Mouse (Mus musculus) retina, postnatal 7 days (tissue): ENCODE data around the gene Kirrel3.
A peak's percentile ranks its signal among the peaks of the same experiment; 100 is the strongest.

Experiments
- DNase-seq: peaks from one replicate; pipeline ENCODE4 v3.0.0-alpha.2; 2012; ENCODE audit warnings: low read depth, low spot score

Gene Kirrel3

DNA sequence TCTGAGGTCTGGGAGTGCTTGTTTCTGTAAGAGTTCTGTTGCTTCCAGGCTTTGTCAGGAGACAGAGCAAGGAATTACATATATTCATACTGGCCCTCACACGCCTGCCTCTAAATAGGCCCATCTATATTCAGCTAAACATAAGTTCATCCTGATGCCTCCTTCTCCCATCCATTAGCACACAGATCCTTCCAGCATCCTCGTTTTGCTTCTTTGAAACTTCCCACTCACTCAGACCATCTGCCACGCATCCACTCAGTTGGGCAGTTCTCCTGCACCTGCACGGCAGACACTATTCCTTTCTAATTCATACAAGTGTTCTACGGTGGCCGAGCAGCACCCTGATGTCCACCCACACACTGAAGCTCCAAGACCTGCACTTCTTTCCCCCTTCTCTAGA, 201.1 kb downstream of the Kirrel3 start:
- no peak for DNase-seq

DNA sequence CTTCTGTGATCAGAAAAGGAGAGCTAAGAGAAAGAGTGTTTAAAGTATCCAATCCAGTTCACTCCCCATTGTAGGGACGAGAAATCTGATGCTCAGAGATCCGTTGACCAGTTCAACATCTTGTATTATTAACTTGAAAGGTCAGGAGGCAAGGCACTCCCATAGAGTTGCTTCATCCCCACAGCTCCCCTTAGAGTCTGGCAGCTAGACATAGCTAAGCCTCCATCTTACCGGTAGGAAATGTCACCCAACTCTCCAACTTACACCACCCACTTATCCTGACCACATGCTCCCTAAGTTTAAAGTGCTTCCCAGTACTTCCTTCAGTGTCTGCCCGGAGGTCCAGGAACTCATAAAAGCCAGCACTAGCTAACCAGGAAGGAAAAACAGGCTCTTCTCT, 202.7 kb downstream of the Kirrel3 start:
- DNase-seq: no peak

DNA sequence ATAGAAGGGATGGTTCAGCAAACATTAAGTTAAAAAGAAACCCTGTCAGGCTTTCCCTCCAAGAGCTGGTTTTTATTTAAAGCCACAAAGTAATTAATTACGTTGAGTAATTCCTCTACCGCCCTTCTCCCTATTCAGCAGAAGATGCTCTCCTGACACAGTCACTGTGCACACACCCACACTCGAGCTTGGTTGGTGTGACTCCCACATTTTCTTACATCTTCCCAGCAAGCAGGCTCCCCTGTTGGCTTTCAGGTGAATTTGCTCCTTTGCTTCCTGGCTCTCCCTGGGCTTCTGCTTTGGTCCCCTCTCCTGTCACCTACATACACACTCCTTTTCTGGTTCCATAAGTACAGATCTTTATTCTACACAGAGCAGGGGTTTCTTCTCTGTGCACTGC, 203.7 kb downstream of the Kirrel3 start:
- DNase-seq: no peak

DNA sequence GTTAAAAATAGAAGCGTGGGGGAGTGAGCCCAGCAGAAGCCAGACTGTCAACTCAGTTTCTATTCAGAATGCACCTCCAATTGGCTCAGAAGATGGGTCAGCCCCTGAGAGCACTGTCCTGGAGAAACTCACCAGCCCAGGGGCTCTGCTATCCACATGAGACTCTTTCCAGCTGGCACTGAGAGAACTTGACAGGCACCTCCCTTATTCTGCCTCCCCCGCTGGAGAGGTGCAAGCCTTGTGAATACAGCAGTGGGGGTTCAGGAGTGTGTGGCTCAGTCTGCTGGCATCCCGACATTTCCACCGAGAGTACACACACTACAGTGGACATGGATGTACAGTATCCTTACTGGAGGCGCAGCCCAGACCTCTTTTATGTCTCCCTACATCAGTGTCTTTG, 210.0 kb downstream of the Kirrel3 start:
- DNase-seq: no peak

DNA sequence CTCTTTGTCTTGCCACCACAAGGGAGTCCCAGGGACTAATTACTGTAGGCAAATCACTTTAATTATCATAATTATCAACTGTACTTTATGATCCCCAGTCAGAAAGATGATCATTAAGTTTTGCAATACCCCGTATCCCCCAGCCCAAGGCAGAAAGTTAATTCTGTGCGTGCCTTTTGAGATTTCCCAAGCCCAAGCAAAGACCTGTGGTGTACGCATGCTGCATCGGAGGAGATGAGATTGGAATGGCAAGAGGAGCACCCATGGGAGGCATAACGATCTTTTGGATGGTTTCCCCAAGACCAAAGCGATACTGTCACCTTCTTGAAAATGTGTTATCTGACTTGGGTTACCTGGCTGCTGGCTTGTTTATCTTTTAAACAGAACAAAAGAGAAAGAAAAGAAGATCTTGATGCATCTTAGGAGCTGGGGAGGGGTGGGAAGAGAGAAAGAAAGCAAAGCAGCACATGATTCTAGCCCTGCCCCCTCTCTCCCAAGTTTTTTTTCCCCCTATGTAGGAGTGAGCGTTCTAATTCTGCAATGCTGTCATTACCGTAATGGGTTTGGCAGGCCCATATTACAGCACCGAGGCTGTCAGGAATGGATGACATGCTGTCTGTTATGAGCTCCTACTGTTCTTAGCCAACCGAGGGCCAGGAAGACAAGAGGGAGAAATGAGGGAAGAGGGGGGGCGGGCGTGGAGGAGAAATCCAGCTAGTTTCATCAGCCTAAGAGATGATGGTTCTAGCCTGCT, 218.0 kb downstream of the Kirrel3 start:
- DNase-seq: no peak

DNA sequence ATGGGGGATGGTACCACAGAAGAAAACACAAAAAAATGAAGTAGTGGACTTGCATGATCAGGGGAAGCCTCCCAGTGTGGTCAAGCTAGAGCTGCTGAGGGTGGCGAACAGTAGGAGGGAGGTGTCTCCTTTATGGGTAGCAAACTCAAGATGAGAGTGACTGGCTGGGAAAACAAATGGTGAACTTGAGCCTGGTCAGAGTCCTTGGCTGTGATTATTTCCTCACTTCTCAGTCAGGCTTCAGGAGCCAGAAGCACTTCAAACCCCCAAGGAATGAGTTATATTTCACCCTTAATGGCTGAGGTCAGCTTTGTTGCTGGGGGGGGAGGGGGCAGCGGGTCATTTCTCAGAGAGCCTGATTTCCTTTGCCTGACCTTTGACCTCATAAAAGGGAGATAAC, 218.7 kb downstream of the Kirrel3 start:
- DNase-seq: no peak

DNA sequence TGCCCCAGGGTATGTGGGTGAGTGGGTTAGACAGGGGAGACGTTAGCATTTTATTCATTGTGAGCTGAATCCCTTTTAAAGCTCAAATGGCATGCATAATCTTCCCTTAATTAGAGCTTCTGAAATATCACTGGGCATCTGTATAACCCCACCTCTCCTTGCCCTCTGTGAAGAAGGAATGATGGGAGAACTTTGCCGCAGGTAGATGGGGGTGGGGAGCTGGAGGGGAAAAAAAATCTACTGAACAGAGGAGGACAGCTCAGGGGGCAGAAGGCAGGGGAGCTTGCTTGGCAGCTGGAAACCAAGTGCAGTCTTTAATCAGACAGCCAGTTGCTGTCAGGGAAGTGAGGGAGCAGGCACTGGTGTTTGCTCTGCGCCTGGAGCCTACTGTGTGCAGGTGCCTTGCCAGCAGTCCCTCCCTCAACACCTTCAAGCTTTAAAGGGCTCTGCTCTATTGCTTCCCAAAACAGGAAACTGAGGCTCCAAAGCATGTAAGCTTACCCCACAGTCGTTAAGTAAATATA, 220.7 kb downstream of the Kirrel3 start:
- no peak for DNase-seq

DNA sequence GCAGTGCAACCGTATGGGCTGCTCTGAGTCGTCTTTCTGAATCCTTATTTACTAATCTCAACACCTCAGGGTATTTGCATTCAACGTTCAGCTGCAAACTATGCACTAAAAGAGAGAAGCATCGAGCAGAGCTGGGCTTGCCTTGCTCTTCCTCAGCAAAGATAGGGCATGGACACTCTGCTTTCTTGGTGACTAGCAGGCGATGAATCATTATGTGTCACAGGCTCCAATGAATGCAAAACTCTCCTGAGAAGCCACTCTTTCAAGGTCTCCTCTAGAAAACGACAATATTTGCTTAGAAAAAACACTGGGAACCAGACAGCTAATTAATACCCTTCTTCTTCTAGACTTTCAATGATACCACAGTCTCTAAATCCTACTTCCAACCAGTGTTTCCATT, 223.0 kb downstream of the Kirrel3 start:
- no peak for DNase-seq

DNA sequence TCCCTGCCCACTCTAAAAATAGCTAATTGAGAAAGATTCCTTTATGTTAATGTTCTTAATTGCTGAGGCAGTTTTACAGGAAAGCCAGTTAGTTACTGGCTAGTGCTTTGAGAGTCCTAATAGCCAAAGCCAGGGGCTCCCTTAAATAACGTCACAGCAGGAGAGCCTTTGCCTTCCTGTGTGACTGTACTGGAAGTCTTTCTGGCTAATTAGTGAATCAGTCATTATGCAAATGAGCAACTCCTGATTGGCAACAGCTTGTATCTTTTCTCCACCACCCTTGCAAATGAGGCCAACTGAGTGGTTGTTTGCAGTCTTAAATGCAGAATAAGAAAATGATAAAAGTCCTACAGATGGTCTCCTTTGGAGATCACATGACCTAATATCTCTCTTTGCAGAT, 226.3 kb downstream of the Kirrel3 start:
- no peak for DNase-seq

DNA sequence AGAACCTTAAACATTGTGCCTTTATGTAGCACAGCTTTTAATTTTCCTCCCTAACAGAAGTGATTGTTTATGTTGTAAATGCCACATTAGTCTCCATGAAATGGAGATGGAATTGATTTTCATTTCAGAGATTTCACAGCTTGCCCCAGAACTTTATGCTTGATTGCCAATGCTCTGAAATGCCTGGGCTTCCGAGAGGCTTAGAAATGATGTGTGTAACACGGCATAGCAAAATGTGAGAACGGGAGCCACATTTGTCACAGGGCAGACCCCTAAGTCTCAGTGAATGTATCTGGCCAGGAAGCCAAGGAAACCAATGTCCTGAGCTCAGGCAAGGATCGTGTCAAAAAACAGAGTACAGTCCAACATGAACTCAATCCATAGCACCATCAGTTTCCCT, 227.3 kb downstream of the Kirrel3 start:
- no peak for DNase-seq

DNA sequence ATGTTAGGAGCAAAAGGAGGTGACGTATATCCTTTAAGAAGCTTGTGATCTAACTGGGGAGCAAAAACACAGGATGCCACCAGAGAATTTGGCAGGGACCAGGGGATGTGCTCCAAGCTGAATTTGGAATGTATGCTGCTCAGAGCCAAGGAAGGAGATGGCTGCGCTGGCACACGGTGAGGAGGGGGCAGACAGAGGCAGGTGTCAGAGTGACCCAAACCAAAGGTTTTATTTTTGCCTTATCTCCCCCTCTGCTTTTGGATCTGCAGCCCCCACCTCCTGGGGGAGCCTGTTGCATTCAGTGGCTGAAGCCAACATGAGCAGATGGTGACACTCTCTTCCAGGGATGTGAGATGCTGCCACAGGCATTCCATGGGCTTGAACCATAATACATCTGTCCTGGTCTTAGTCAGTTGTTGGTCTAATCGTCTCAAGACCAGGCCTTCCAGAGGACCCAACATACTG, 227.8 kb downstream of the Kirrel3 start:
- no peak for DNase-seq

DNA sequence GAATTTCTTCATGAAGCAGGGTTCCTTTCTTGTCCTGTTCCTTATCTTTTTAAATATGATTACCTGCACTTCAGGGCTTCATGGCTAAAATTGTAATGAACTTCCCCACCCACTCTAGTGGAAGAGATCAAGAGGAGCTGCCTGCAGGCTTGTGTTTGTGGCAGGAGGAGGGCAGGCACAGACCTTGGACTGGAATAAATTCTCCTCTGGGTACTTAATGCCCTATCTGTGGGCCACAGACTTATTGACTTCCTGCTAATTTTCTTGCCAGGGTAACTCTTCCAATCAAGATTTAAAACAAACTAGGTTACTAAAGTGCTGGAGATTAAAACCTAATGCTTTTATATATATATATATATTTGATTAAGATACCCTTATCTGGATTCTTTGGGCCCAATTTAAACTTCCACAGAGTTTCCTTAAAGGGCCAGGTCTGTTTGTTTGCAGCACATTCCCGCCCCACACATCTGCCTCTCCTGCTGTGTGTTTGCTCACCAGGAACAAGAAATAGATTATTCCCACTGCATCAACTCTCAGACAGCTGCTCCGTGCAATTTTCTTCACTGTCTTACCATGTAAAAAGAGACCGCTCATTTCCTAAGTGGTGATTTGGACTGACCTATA, 229.4 kb downstream of the Kirrel3 start:
- DNase-seq: no peak

DNA sequence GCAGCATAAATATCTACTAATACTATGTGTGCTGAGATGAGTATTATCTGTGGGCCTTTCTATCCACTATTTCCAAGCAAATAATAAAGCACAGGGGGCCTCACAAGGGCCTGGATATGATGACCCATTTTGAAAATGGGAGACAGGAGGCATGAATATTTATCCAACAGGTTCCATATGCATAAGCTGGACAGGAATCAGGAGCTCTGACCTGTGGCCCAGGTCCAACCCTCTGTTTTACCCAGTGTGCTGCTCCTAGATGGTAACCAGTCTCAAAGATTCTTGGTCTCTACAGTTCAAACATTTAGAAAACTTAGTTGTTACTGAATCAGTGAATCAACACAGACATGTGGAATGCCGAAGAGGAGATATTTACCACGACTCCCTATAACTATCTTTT, 230.8 kb downstream of the Kirrel3 start:
- no peak for DNase-seq

DNA sequence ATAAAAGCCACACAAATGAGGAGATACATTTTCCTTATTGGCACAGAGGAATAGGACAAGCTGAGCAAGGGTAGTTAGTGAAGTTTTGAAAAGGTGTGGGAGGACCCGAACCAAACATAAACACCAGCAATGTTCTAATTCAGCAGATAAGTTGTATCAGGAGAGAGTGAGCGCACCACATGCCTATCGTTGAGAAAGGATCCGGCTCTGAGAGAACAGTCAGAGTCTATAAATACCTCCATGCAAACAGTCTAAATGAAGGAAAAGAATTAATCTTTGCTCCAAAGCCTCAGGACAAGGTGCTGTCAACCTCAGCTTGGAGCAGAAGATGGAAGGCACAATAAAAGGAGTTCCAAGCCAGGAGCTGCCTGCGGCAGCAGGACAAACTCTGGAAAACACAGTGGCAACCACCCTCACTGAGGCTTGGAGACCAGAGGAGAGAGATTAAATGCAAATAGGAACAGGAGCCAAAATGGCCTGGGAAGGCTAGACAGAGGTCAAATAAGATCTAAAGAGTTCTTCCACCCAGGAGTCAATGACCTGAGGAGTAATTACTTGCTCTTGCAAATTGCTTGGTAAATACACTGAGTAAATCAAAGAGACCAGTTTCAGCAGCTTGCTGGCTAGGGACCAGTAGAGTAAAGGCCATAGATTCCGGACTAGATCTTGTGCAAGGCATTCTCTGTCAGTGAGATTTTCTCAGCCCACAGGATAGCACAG, 235.9 kb downstream of the Kirrel3 start:
- no peak for DNase-seq

DNA sequence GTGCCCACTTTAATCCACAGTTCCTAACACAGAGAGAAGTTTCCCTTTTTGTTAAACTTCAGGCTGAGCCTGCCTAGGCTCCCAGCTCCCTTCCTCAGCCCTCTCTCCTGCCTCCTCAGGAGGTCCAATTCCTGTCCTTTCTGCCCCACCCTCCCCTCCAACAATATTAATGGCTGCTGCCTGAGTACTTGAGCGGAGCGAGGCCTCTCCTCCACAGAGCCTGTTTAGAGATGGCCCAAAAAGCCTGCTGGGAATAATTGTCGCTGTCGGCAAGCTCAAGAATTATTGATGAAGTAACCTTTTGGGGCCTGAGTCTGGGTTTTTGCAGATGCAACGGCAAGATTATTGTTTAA, 236.5 kb downstream of the Kirrel3 start:
- no peak for DNase-seq

DNA sequence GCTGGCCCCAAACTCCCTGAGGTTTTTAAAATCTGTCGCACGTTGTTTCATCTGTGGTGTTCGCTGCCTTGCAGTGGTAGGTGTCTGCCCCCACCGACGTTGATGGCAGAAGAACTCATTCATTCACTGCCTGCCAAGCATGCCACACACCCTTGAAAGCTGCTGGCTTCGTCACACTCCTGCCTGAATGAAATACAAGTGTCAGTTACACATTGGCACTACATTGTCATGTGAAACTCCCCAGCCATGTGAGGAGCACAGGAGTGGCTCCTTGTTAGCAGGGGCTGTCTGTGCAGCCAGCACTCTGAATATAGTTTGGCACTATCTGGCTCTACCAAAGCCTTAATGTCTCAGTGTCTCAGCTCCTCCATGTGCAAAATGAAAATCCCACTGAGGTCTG, 246.8 kb downstream of the Kirrel3 start:
- no peak for DNase-seq

DNA sequence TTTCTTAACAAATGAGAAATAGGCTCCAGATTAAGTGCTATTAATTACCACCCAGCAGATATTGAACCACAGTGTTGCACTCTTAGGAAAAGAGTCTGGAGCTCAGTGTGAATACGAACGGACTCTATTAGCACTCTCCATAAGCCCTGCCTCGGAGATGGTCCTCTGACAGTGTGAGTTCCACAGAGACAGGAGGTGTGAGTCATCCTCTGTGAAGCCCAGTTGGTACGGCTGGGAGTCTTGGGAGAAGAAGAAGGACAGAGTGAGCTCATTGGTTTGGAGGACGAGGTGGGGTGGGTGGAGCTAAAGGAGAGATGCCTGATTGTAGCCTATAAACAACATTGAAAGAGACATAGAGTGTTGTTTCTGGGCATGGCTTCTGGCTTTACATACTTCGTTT, 247.9 kb downstream of the Kirrel3 start:
- DNase-seq: no peak

DNA sequence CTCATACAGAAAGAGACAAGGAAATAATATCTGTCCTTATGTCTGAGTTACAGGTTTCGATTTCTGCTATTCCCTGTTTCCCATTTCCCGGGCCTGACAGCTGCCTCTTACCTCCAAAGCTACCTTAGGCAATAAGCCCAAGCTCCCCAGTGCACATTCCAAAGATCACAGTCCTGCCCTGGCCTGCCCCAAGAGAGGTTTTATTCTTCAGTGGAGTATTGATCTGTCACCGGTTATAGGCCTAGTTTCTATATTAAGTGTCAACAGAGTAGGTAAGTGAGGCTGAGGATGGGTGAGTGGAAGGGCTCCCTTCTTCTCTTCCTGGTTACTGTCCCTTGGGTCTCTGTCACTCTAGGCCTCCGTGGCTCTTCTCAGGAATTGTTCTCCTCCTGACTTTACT, 249.3 kb downstream of the Kirrel3 start:
- no peak for DNase-seq

DNA sequence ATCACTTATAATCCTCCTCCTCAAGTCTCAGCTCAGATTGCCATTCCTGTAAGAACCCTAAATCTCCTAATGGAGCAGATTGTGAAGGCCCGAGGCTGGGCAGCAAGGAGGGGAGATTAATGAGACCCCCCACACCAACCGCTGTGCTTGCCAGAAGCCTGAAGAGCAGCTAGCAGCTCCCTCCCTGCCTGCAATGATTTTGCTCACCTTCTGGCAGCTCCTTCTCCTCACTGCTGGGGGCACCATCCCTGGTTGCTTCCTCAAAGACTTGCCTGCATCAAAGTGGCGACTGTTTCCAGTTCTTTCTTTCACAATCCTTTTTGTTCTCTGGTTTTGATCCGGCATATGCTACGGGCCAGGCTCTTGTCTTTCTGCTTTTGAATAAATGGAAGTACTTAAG, 253.7 kb downstream of the Kirrel3 start:
- DNase-seq: peak; percentile 17

DNA sequence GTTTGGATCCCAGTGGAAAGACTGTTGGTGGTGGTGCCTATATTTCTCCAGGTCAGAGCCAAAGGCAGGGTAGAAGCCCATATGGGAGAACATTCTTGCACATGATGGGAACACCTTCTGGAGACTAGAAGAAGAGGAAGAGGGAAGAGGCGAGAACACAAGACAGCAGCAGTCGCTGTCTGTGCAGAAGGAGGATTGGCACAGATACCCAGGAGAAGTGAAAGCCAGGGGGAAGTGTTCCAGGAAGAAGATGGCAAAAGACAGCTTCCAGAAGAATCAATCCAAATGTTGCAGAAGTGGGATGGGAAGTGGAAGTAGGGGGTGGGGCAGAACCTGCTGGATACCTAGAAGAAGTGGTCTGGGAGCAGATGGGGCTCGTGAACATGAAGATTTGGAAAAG, 255.1 kb downstream of the Kirrel3 start:
- DNase-seq: no peak

DNA sequence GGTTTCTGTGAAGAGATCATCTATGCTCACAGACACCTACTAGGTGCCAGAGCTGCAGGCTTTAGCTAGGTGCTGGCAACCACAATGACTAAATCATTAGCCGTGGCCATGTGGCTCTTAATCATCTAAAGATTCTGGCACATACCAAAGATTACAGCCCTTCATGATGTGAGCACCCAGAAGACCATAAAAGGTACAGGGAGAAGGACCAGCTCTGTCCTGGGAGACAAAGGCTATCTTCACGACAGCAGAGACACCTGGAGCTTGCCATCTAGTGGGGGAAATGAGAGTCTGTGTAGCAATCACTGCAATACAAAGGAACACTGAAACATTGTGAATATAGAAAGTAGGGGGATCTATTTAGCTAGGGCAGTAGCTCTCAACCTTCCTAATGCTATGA, 262.3 kb downstream of the Kirrel3 start:
- no peak for DNase-seq

DNA sequence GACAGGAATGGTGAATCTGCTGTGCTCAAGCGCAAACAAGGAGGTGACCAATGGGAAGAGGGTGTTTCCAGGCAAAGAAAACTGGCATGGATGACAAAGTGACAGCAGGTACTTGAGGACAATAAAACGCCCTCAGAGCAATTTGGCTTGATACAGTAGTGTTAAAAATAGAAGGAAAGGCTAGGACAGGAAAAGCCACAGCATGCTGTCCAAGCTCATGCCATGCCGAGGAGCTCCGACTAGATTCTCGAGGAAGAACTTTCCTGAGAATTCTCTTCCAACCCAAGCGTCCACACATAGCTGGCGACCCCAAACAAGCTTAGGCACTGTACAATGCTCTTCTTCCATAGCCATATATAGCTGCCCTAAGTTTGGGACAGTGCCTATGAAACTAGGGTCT, 263.5 kb downstream of the Kirrel3 start:
- DNase-seq: no peak

DNA sequence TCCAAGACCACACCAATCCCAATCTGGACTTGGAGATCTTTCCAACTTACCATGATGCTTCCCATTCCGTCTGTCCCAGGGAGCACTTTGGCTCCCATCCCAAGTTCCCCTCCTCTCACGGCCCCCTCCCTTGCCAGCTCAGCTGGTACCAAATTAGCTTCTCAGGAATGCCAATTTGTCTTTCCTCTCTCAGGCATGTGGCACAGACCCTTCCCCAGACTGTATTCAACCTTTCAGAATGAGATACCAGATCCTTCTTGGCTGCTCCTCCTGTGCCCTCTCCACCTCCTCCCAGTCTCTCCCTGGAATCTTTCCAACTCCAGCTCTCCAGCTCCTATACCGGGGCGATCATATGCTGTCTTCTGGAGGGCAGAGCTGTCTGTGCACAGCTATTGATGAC, 264.2 kb downstream of the Kirrel3 start:
- no peak for DNase-seq
